Mouse (Mus musculus) heart, postnatal 10 days (tissue): ENCODE measurements at regions not wholly inside any gene's neighbourhood (a gene's known extent, or its start where the extent isn't known, plus 50 kb on each side); places are given as distances from the start of the nearest gene placed in this dataset.
A peak's percentile ranks its signal among the peaks of the same experiment; 100 is the strongest.

ENCODE experiments used
- DNase-seq, 2 experiments: peaks; one replicate each; pipeline ENCODE4 v3.0.0; 2021
- intact Hi-C: fragments of 180-260 bp; cut with DNase I; formaldehyde crosslinking; loops from one replicate; pipeline ENCODE4 v1.15.1; 2025

DNA sequence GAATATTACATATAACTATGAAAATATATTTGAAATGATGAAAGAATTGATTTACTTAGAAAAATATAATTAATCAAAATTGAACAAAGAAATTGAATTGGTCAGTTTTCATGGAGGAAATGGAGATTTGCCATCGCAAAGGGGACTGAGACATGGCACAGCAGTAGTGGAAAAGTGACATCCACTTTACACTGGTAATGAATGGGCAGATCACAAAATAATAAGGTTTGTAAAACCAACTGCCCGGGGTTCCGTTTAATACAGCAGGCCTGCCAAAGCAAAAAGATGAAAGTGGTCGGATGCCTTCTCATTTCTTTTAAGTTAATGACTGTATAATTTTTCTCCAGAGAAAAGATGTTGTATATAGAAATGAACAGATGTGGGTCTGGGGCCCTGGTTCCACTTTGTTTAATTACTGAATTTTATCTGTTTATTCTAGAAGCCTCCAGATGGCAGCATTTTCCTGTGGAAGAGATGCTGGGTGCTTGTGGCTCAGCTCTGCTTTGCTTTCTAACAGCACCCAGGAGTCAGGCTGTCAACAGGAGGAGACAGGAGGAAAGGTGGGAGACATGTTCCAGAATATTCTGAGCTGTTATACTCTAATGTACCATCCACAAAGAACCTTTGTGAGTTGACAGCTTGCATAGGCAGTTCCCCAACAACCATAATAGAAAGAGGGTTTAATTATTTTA is 75.6 kb upstream of the Fbxl17 start:
- intact Hi-C loops, result loop anchor here (5.0 to 10.0 kb wide), 2 partner anchors 227 to 799 kb away; no protein-coding TSS in a partner anchor
- peak; percentile 62 to 68 for DNase-seq

- intact Hi-C loops, result loop anchor here (10.0 kb wide), 1 partner anchor 92 kb away; no protein-coding TSS in a partner anchor
- DNase-seq, result no peak
These were observed 83.1 kb upstream of the Fbxl17 start for GRCm38 (mm10) chr17:63582870-63583269.

DNA sequence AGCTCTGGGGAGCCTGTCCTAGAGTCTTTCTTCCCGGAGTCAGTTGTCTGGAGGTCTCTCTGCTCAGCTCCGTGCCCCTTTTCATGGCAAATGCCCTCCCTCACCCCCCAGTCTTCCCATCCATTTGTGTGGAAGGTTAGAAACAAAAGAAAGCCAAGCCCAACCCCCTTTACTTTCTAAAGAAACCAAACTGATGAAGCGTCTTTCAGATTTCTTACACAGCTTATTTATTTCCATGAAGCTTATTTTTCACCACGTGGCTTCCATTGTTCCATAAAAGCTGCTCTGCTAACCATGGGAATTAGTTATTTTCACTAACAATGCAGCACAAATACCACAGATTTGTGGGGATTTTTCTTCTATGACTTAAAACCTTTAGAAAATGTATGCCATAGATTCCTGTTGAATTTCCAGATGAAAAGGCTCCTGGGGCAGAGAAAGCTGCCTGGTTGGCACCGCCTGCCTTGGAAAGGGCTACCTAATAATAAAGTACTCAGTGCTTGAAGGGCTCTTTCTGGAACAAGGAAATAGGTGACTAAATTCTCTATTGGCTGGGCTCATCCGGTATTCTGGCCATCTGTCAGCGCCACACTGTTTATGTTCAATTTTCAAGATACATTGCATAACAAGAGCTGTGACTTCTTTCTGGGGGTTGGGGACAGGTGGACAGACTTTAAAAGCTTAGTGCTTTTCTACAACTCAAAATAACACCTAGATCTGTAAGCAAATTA is 107.4 kb upstream of the Fbxl17 start:
- intact Hi-C loops, result no loop called here
- DNase-seq, result no peak

DNA sequence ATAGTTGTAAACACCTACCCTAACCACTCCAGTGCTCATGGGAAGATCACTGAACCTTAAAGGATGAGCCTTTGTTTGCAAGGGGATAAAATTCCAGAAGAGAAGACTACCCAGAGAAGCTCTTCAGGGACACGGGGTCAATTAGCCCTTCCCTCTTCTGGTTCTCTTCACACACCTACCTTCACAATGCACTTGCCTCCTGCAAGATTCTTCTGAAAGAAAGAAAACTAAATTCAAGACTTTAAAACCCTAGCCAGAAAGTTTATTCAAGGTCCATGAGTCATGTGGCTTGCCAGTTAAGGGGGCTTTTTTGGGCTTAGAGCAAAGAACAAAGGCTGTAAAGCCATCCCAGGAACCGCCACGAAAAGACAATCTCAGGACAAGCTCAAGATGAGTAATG is 122.9 kb upstream of the Fbxl17 start:
- intact Hi-C loops, result no loop called here
- DNase-seq, result no peak

GRCm38 (mm10) chr17:63637598-63637997 is 137.8 kb upstream of the Fbxl17 start:
- intact Hi-C loops, result no loop called here
- DNase-seq, result no peak

DNA sequence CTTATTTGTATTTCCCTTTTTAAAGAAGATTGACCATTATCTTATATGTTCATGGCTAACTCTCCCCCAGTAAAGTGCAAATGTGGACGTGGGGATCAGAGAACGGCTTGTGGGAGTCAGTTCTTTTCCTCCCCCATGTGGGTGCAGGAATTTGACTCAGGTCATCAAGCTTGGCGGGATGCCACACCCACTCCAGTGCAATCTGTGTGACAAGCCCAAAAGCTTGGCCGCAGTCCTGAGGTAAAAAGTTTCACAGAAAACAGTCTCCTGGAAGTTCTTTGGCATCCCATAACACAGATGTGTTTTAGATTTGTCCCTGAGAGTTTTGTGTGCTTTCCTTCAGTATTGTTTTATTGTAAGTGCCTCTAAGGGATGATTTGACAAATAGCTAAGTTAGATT is 144.6 kb upstream of the Fbxl17 start:
- DNase-seq, result peak; percentile 71 to 73
- intact Hi-C loops, result no loop called here

DNA sequence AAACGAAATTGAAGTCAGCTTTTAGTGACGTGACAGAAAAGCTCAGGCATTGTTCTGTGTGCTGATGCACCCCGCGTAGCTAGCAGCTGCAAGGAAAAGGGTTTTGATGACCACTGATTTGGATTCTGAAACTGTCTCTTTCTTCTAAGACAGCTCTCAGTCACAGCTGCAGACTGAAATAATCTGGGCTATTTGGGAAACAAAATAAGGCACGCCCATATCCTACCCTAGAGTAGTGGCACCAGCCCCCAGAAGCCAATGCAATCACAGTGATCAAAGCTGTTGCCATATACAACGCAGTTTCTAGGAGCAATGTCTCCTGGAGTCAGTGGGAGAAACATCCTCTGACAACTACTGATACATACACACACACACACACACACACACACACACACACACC is 157.9 kb upstream of the Fbxl17 start:
- intact Hi-C loops, result no loop called here
- DNase-seq, result no peak

DNA sequence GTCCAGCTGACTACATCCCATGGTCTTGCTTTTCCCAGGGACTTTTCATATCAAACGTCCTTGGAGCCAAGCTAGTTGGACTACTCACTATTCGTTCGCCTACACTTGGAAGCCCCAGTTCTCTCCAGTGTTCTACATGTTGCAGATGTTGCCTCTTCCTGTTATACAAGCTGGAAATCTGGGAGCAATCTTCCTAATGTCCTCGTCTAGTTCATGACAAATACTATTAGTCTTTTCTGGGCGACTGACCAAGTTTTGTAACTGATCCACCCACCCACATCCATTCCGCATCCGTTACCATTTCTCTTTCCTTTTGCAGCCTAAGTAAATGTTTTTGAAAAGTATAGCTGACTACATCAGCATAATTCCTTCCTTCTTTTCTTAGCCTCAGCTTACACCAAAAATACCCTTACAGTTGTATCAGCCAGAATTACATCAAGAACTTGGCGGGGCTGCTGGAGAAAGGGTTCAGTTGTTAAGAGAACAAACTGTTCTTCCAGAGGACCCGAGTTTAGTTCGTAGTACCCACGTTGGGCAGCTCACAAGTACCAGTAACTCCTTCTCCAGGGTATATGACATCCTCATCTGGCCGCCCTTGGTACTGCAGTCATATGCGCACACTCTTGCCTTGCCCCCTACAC is 161.1 kb upstream of the Fbxl17 start:
- DNase-seq, result peak; percentile 70 to 75
- intact Hi-C loops, result no loop called here

GRCm38 (mm10) chr17:63661584-63661983 is 161.8 kb upstream of the Fbxl17 start:
- intact Hi-C loops, result no loop called here
- DNase-seq, result peak; percentile 52 to 63

DNA sequence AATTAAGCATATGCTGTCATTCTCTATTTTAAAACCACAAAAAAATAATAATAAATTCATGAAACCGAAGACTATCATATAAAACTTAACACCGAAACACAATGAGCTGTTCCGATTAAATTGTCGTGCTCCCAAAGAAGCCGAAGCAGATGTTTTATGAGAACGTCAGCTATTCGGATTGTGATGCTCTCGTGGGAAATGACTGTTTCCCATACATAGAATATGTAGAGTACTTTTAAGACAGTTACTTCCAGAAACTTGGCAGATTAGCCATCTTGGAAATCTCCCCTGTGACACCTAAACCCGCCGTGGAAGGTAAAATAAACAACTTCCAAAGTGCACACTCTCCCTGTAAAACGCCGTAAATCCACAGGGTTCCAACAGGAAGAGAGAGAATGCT is 162.4 kb upstream of the Fbxl17 start:
- peak in 1 of 2 experiments; percentile 17 for DNase-seq
- intact Hi-C loops, result no loop called here

DNA sequence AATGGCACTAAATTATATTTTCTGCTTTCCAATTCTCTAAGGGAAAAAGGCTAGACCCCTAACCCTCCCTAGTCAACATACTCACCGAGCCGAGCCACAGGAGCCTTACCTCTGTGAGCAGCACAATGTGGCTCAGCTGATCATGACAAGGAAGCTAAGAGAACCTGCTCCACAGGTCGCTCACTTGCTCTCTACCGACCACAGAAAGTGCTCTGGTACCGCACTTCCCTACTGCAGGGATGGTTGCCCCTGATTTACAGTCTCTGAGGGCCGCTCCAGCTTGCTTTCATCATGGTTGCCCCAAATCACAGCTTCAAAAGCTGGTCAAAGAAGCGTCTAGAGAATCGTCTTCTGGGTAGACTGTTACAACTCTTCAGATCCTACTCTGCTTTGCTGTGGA is 177.0 kb upstream of the Fbxl17 start:
- no peak for DNase-seq
- intact Hi-C loops, result loop anchor here (10.0 kb wide), 1 partner anchor 92 kb away; no protein-coding TSS in a partner anchor

DNA sequence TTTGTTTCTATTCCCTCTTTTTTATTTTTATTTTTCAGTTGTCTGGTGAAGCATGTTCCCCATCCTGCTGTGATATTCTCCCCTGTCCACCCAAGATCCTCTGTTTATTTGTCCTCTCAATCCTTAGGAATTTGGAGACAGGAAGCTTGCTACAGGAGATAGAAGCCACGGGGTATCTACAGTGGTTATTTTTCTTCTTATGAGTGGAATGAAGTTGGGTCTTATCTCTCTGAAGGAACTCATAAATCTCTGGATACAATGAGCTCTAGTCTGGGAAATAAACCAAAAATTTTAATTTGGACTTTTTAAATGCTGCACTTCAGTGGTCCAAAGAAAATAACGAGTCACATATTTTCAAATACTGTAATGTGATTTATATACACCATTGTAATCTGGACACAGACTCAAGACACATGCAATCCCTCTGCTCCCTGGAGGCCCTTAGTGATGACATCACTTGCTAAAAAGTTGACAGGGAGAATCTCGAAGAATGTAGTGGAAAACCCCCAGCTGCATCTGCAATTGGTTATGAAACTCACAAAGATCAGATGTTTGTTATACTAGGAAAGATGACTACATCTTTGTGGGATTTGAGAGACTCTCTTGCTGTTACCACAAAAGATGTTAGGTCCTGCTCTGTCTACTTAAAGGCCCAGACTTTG is 178.3 kb upstream of the Fbxl17 start:
- intact Hi-C loops, result loop anchor here (10.0 kb wide), 1 partner anchor 93 kb away; no protein-coding TSS in a partner anchor
- peak; percentile 82 to 84 for DNase-seq

DNA sequence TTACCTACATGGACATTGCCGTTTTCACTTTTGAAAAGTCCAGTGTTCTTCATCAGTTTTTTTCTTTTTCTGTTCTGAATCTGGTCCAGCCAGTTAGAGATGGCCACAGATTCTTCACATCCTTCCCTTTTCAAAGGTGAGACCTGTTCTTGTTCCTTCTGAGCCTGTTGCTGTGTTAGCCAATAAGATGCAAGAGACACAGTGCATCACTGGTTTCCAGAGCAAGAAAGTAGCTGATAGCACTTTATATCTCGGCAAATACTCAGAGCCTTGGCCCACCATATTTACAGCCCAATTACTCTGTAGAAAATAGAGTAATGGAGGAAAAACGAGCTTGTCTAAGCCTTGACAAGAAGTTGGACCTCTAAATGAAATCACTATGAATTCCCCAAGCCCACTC is 180.7 kb upstream of the Fbxl17 start:
- intact Hi-C loops, result no loop called here
- no peak for DNase-seq

GRCm38 (mm10) chr17:63683345-63683744 is 179.5 kb upstream of the Fer start:
- no peak for DNase-seq
- intact Hi-C loops, result no loop called here

- intact Hi-C loops, result no loop called here
- no peak for DNase-seq
These were observed 178.8 kb upstream of the Fer start for GRCm38 (mm10) chr17:63684026-63684425.

DNA sequence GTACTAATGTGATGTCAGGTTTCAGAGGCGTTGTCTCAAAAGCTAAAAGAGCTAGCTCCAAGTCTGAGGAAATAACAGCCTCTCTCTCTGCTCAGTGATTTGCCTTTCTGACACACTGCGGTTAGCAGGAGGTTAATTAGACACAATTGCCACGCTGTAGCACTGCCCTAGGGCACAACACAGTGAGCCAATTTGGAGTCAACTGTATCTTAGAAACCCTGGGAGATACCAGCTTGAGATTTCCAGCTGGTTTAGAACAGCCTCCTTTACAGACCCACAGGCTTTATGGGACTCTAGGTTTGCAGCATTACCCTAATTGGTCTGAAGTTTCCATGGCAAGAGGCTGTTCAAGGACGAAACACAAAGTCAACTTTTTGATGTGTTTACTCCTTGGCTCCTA is 176.9 kb upstream of the Fer start:
- intact Hi-C loops, result no loop called here
- no peak for DNase-seq

- no peak for DNase-seq
- intact Hi-C loops, result no loop called here
These were observed 176.5 kb upstream of the Fer start for GRCm38 (mm10) chr17:63686361-63686760.

DNA sequence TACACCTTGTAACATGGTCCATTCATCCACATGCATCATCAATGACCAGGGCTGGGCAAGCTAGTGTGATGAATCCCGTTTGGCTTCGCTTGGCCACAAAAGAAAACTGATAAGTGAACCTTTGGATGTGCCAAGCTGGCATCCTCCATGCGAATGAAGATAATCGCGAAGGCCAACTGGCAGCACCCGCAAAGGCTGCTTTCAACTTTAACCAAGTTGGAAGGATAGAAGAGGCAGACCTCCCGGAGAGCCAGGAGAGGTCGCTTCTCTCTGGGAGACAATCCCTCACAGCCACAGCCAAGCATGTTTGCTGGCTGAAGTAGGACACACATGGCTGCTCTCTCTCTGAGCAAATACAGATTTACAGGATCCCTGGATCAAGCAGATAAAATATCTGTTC is 173.6 kb upstream of the Fer start:
- DNase-seq, result peak; percentile 41 to 57
- intact Hi-C loops, result no loop called here

DNA sequence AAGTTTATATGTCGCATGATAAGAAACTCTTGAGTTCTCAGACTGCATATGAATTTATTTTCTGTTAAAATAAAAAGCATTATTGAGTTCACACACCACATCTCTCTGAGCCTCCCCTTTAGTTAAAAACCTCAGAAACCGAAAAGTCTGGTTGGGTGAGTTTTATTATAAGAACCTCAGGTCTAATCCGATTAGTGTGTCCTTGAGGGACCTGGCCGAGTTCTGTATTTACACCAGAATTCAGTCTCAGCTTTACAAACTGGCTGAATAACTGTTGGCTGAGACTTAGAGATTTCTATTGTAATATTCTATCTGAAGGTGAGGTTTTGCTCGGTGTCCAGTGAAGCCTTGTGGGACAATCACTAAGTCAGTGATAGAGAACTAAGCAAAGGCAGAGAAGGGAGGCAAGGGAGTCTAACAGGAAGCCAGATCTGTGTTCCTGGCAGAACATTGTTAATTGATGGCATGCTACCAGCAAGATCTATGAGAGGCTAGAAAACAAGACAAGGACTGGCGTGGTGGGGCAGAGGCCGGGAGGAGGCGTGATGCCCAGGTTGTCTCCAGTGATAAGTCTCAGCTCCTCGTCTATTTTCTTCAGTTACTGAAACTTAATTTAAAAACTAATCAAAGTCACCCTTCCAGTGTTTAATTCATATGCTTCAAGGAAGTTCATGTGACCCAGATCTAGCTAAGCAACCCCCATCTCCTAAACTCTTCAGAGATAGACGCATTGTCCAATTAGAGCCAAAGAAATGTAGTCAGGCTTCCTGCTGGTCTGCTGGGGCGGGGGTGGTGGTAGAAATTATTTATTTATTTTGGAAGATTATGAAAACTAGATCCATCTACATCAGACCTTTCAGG is 171.8 kb upstream of the Fer start:
- DNase-seq, result peak in 1 of 2 experiments; percentile 9
- intact Hi-C loops, result no loop called here

GRCm38 (mm10) chr17:63691690-63691968 is 171.2 kb upstream of the Fer start:
- peak; percentile 21 to 32 for DNase-seq
- intact Hi-C loops, result no loop called here
